Mouse (Mus musculus) CH12.LX (cell line): ENCODE measurements around the gene Galm. TPM values are rescaled to one million over a fixed set of nuclear protein-coding genes. Genes with fewer than 3 reads are reported as not detected.

Experiments
- DNase-seq: peaks from one replicate; pipeline ENCODE4 v3.0.0-alpha.2; 2013; ENCODE audit errors: extremely low read depth
- H3K27ac ChIP-seq: 2 replicates; pipeline ENCODE4 v1.5.1; 2012; ENCODE audit warnings: low read depth, mild to moderate bottlenecking, control low read depth, moderate library complexity; ENCODE audit not compliant: insufficient read depth
- H3K27me3 ChIP-seq: replicated peaks from 2 replicates; pipeline ENCODE3; 2012; ENCODE audit warnings: inconsistent platforms
- H3K36me3 ChIP-seq, 2 experiments: replicated peaks in 1 of 2; 2 replicates each; pipeline versions ENCODE3 to v1.6.1; 2012; ENCODE audit warnings: inconsistent platforms in 1 of 2, low read length in 1 of 2, mild to moderate bottlenecking in 1 of 2, mixed read lengths in 1 of 2, moderate library complexity in 1 of 2; ENCODE audit not compliant: control insufficient read depth in 1 of 2, insufficient read depth in 1 of 2
- H3K4me1 ChIP-seq, 2 experiments: 2 replicates each; pipeline ENCODE4 v1.6.1; 2012; ENCODE audit warnings: inconsistent platforms in 1 of 2, moderate library complexity in 1 of 2; ENCODE audit not compliant: insufficient read depth in 2 of 2, control insufficient read depth in 1 of 2
- H3K4me2 ChIP-seq: 2 replicates; pipeline ENCODE4 v1.6.1; 2012; ENCODE audit warnings: low read depth, mild to moderate bottlenecking, control low read depth; ENCODE audit not compliant: poor library complexity, insufficient read depth, severe bottlenecking
- H3K4me3 ChIP-seq, 3 experiments: fragments of 150-350 bp in 1 of 3; sonication (generic) in 1 of 3; replicated peaks in 1 of 3; 2 replicates each; pipeline versions ENCODE3 to v1.5.1; 2011 to 2012; ENCODE audit warnings: low read depth in 2 of 3, low read length in 2 of 3, mild to moderate bottlenecking in 2 of 3, moderate library complexity in 2 of 3, control low read depth in 1 of 3, improper control_type of control experiment in 1 of 3, inconsistent platforms in 1 of 3, mixed read lengths in 1 of 3; ENCODE audit not compliant: poor library complexity in 1 of 3
- H3K79me2 ChIP-seq: replicated peaks from 2 replicates; pipeline ENCODE4 v1.6.1; 2012; ENCODE audit warnings: mild to moderate bottlenecking, moderate library complexity; ENCODE audit not compliant: control insufficient read depth, poor library complexity, insufficient read depth, severe bottlenecking; ENCODE audit errors: extremely low read depth
- H3K9ac ChIP-seq: 2 replicates; pipeline ENCODE4 v1.6.1; 2012; ENCODE audit warnings: low read depth, mild to moderate bottlenecking, control low read depth, moderate library complexity; ENCODE audit not compliant: insufficient read depth
- H3K9me3 ChIP-seq: replicated peaks from 2 replicates; pipeline ENCODE3; 2012; ENCODE audit warnings: low read length, inconsistent platforms, mixed read lengths
- BHLHE40 ChIP-seq: IDR thresholded peaks from 2 replicates; pipeline ENCODE4 v1.6.1; 2011; ENCODE audit warnings: mild to moderate bottlenecking, low read depth, low read length, improper control_type of control experiment
- CHD2 ChIP-seq: IDR thresholded peaks from 2 replicates; pipeline ENCODE4 v1.6.1; 2011; ENCODE audit warnings: low read length, improper control_type of control experiment
- EP300 ChIP-seq: IDR thresholded peaks from 2 replicates; pipeline ENCODE4 v1.6.1; 2011; ENCODE audit warnings: low read length, improper control_type of control experiment
- ETS1 ChIP-seq: conservative IDR thresholded peaks from 2 replicates; pipeline ENCODE4 v1.6.1; 2012; ENCODE audit warnings: low read depth, mild to moderate bottlenecking, inconsistent platforms, low read length, improper control_type of control experiment, moderate library complexity
- GABPA ChIP-seq: IDR thresholded peaks from 2 replicates; pipeline ENCODE4 v1.6.1; 2012; ENCODE audit warnings: low read depth, low read length, improper control_type of control experiment, inconsistent platforms; ENCODE audit not compliant: insufficient replicate concordance
- IRF4 ChIP-seq: IDR thresholded peaks from 2 replicates; pipeline ENCODE4 v1.6.1; 2014; ENCODE audit warnings: low read depth, mild to moderate bottlenecking, inconsistent platforms, low read length, improper control_type of control experiment
- JUN ChIP-seq: IDR thresholded peaks from 2 replicates; pipeline ENCODE4 v1.6.1; 2011; ENCODE audit warnings: low read depth, mild to moderate bottlenecking, low read length, improper control_type of control experiment, moderate library complexity; ENCODE audit not compliant: insufficient read depth
- JUND ChIP-seq: conservative IDR thresholded peaks from 2 replicates; pipeline ENCODE4 v1.6.1; 2011; ENCODE audit warnings: low read depth, low read length, improper control_type of control experiment
- KAT2A ChIP-seq: IDR thresholded peaks from 2 replicates; pipeline ENCODE4 v1.6.1; 2012; ENCODE audit warnings: low read length, improper control_type of control experiment, inconsistent platforms; ENCODE audit not compliant: insufficient replicate concordance
- MAFK ChIP-seq: IDR thresholded peaks from 2 replicates; pipeline ENCODE4 v1.6.1; 2011; ENCODE audit warnings: low read length, improper control_type of control experiment; ENCODE audit not compliant: insufficient replicate concordance
- MAX ChIP-seq: IDR thresholded peaks from 2 replicates; pipeline ENCODE4 v1.6.1; 2011; ENCODE audit warnings: low read length, improper control_type of control experiment
- MAZ ChIP-seq: IDR thresholded peaks from 2 replicates; pipeline ENCODE4 v1.6.1; 2012; ENCODE audit warnings: low read depth, mild to moderate bottlenecking, inconsistent platforms, low read length, improper control_type of control experiment, moderate library complexity
- MEF2A ChIP-seq: IDR thresholded peaks from 2 replicates; pipeline ENCODE4 v1.6.1; 2014; ENCODE audit warnings: low read depth, mild to moderate bottlenecking, inconsistent platforms, low read length, improper control_type of control experiment, borderline replicate concordance
- MXI1 ChIP-seq: IDR thresholded peaks from 2 replicates; pipeline ENCODE4 v1.6.1; 2011; ENCODE audit warnings: mild to moderate bottlenecking, low read depth, low read length, improper control_type of control experiment
- MYC ChIP-seq: IDR thresholded peaks from 2 replicates; pipeline ENCODE4 v1.6.1; 2011; ENCODE audit warnings: low read depth, mild to moderate bottlenecking, improper control_type of control experiment, low read length
- NELFE ChIP-seq: IDR thresholded peaks from 2 replicates; pipeline ENCODE4 v1.6.1; 2011; ENCODE audit warnings: low read depth, low read length, improper control_type of control experiment
- POLR2A ChIP-seq: IDR thresholded peaks from 2 replicates; pipeline ENCODE4 v1.6.1; 2011; ENCODE audit warnings: low read depth, mild to moderate bottlenecking, improper control_type of control experiment, low read length
- RAD21 ChIP-seq: IDR thresholded peaks from 2 replicates; pipeline ENCODE4 v1.6.1; 2011; ENCODE audit warnings: low read depth, mild to moderate bottlenecking, low read length, improper control_type of control experiment, moderate library complexity
- SIN3A ChIP-seq: IDR thresholded peaks from 2 replicates; pipeline ENCODE4 v1.6.1; 2012; ENCODE audit warnings: low read length, improper control_type of control experiment, inconsistent platforms
- SMC3 ChIP-seq: IDR thresholded peaks from 2 replicates; pipeline ENCODE4 v1.6.1; 2011; ENCODE audit warnings: low read depth, low read length, improper control_type of control experiment
- UBTF ChIP-seq: IDR thresholded peaks from 2 replicates; pipeline ENCODE4 v1.6.1; 2012; ENCODE audit warnings: low read depth, mild to moderate bottlenecking, inconsistent platforms, low read length, improper control_type of control experiment, moderate library complexity
- USF2 ChIP-seq: conservative IDR thresholded peaks from 2 replicates; pipeline ENCODE4 v1.6.1; 2011; ENCODE audit warnings: low read depth, low read length, improper control_type of control experiment
- ZC3H11A ChIP-seq: IDR thresholded peaks from 2 replicates; pipeline ENCODE4 v1.6.1; 2012; ENCODE audit warnings: low read depth, mild to moderate bottlenecking, inconsistent platforms, low read length, improper control_type of control experiment
- ZMIZ1 ChIP-seq: IDR thresholded peaks from 2 replicates; pipeline ENCODE4 v1.6.1; 2012; ENCODE audit warnings: low read depth, mild to moderate bottlenecking, inconsistent platforms, low read length, improper control_type of control experiment
- ZNF384 ChIP-seq: IDR thresholded peaks from 2 replicates; pipeline ENCODE4 v1.6.1; 2012; ENCODE audit warnings: low read depth, low read length, improper control_type of control experiment, inconsistent platforms
- dilution Hi-C: fragments of 300-500 bp; cut with MboI; formaldehyde crosslinking; loops from 2 replicates; pipeline ENCODE4 v1.14.3; 2020; ENCODE audit warnings: low sequenced_read_pairs; ENCODE audit not compliant: extremely low pct_unique_long_range_greater_than_20kb, extremely low pct_ligation_motif_present
- in situ Hi-C: fragments of 300-500 bp; cut with MboI; formaldehyde crosslinking; loops from 3 replicates; pipeline ENCODE4 v1.14.3; 2019; ENCODE audit warnings: low sequenced_read_pairs, low pct_ligation_motif_present, low pct_unique_long_range_greater_than_20kb, mixed read lengths
- polyA plus RNA-seq: library from polyadenylated mRNA; unstranded; fragments of >175 nt; gene quantifications from 2 replicates; pipeline ENCODE4 v1.2.1, GENCODE M21; 2012; ENCODE audit warnings: low read depth; ENCODE audit not compliant: insufficient read length
- total RNA-seq, 2 experiments: library from RNA; depleted of rRNA; stranded (reverse); fragments of 300-350 nt in 1 of 2; fragments of >200 nt in 1 of 2; gene quantifications; 2 replicates each; pipeline ENCODE4 v1.2.3; 2012 to 2014

Gene Galm
- total and polyA plus RNA-seq, 3 experiments: 0.09 TPM; not detected in 2

DNA sequence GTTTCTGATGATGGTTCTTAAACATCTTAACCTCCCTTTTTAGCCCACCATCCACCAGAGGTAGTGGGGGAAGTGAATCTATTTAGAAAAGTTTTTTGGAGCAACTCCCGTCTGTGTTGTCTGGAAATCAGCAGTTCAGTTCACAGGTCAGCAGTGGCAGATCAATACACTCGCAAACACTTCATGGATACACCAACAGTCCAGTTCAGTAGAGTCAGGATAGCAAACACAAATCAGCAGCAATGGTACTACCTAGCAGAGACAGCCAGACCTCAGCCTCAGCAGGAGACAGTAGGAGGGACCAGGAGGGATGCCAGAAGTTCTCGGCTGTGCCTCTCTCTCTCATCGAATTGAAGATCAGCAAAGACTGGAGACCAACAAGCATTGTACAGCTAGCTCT is 44.7 kb downstream of the Galm start:
- no peak overlapping the region for H3K27ac ChIP-seq
- no peak for DNase-seq
- in situ Hi-C loops: loop anchor here (5.0 to 10.0 kb wide), 2 partner anchors 47 to 110 kb away; partner anchors contain the start of genes Galm and Hnrnpll

DNA sequence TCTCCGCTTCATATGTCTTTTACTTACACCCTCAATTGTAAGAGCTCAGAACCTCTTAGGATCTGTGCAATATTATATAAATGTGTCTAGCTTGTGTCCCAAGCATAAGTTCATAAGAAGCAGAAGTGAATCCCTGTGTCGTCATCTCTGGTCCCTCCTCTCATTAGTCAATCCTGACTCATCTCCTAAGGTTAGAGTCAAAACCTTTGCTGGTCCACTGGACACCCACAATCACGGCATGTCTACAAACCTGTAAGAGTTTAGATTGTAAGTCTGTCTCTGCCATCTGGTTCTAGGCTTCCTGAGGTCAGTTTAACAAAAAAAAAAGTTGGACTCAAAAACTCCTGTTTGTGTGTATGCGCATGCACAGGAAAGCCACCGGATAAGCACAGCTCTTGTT is 45.5 kb downstream of the Galm start:
- H3K4me3 ChIP-seq: no peak overlapping the region
- TF ChIP-seq ETS1: 0 out of 2 replicates have a peak, but pooled peaks have one; percentile 18
- no peak for TF ChIP-seq MEF2A
- no peak for TF ChIP-seq UBTF
- TF ChIP-seq SIN3A: 0 out of 2 replicates have a peak, but pooled peaks have one; percentile 43
- TF ChIP-seq ZMIZ1: no peak
- no peak for TF ChIP-seq IRF4
- 0 out of 2 replicates have a peak, but pooled peaks have one; percentile 15 for TF ChIP-seq CHD2
- peak; percentile 42; the same call in 1 of the 2 replicates for TF ChIP-seq JUN
- TF ChIP-seq EP300: 0 out of 2 replicates have a peak, but pooled peaks have one; percentile 26
- TF ChIP-seq JUND: peak; percentile 21; the same call in 1 of the 2 replicates
- no peak for TF ChIP-seq MAFK
- no peak for TF ChIP-seq ZC3H11A
- no peak for TF ChIP-seq GABPA
- TF ChIP-seq BHLHE40: no peak
- H3K9ac ChIP-seq: no peak overlapping the region
- dilution Hi-C loops (no loop called here), in situ Hi-C loops (loop anchor here (5.0 to 10.0 kb wide), 2 partner anchors 48 to 110 kb away; partner anchors contain the start of genes Galm and Hnrnpll)
- no peaks in the 10 kb centered on the region for H3K27me3 ChIP-seq
- peak; percentile 67 for DNase-seq
- H3K9me3 ChIP-seq: no peaks in the 10 kb centered on the region
- no peaks in the 10 kb centered on the region for H3K79me2 ChIP-seq
- peaks cover 20 to 57% of the 10 kb centered on the region in 2 experiments for H3K4me1 ChIP-seq
- H3K4me2 ChIP-seq: peak overlapping the region; percentile 92
- H3K36me3 ChIP-seq: no peaks in the 10 kb centered on the region
- H3K27ac ChIP-seq: no peak overlapping the region

More for the DNA sequence above, 44.7 kb downstream of the Galm start:
- Histone ChIP-seq H3K36me3 (no peaks in the 10 kb centered on the region), H3K4me2 (no peak overlapping the region), H3K27me3 (peaks cover 3% of the 10 kb centered on the region), H3K9me3 (no peaks in the 10 kb centered on the region), H3K4me1 (peaks cover 27 to 64% of the 10 kb centered on the region in 2 experiments), H3K4me3 (no peak overlapping the region), H3K79me2 (no peaks in the 10 kb centered on the region), H3K9ac (no peak overlapping the region)
- TF ChIP-seq SMC3: no peak
- no peak for TF ChIP-seq ZNF384
- TF ChIP-seq ZMIZ1: no peak
- TF ChIP-seq USF2: no peak
- no peak for TF ChIP-seq NELFE
- TF ChIP-seq KAT2A: no peak
- TF ChIP-seq MAZ: no peak
- no peak for TF ChIP-seq ZC3H11A
- no peak for TF ChIP-seq JUN
- TF ChIP-seq RAD21: no peak
- no peak for TF ChIP-seq JUND
- no peak for TF ChIP-seq MAX
- TF ChIP-seq MYC: no peak
- no peak for TF ChIP-seq POLR2A
- no peak for TF ChIP-seq MXI1
- dilution Hi-C loops: no loop called here
